Mouse (Mus musculus) MEL (cell line): ENCODE results near the gene Id3. TPM values are rescaled to one million over a fixed set of nuclear protein-coding genes. Genes with fewer than 3 reads are reported as not detected.

Source experiments
- DNase-seq: peaks from one replicate; pipeline ENCODE4 v3.0.0; 2011; ENCODE audit warnings: low read depth, low spot score
- H3K27ac ChIP-seq: 2 replicates; pipeline ENCODE4 v1.5.1; 2012; ENCODE audit warnings: low read depth, mild to moderate bottlenecking, control low read depth, low read length, moderate library complexity; ENCODE audit not compliant: control insufficient read depth
- H3K27me3 ChIP-seq, 2 experiments: fragments of 150-350 bp in 1 of 2; sonication (generic) in 1 of 2; 2 replicates each; pipeline ENCODE4 v1.6.1; 2012; ENCODE audit warnings: low read length in 2 of 2, mild to moderate bottlenecking in 2 of 2, improper control_type of control experiment in 1 of 2, moderate library complexity in 1 of 2; ENCODE audit not compliant: insufficient read depth in 2 of 2, control insufficient read depth in 1 of 2
- H3K36me3 ChIP-seq, 2 experiments: 2 replicates each; pipeline ENCODE4 v1.6.1; 2012 to 2014; ENCODE audit warnings: low read length in 2 of 2, improper control_type of control experiment in 1 of 2, inconsistent platforms in 1 of 2, mild to moderate bottlenecking in 1 of 2; ENCODE audit not compliant: insufficient read depth in 2 of 2, control insufficient read depth in 1 of 2
- H3K4me1 ChIP-seq, 2 experiments: fragments of 150-350 bp in 1 of 2; sonication (generic) in 1 of 2; 2 replicates each; pipeline ENCODE4 v1.6.1; 2012; ENCODE audit warnings: low read length in 2 of 2, improper control_type of control experiment in 1 of 2, mild to moderate bottlenecking in 1 of 2; ENCODE audit not compliant: insufficient read depth in 2 of 2, control insufficient read depth in 1 of 2
- H3K4me3 ChIP-seq, 2 experiments: fragments of 150-350 bp in 1 of 2; sonication (generic) in 1 of 2; 2 replicates each; pipeline ENCODE4 v1.5.1; 2012; ENCODE audit warnings: low read depth in 2 of 2, low read length in 2 of 2, mild to moderate bottlenecking in 2 of 2, moderate library complexity in 2 of 2, control low read depth in 1 of 2, improper control_type of control experiment in 1 of 2; ENCODE audit not compliant: control insufficient read depth in 1 of 2, insufficient read depth in 1 of 2
- H3K79me2 ChIP-seq: 2 replicates; pipeline ENCODE4 v1.6.1; 2012; ENCODE audit warnings: mild to moderate bottlenecking, low read length, moderate library complexity; ENCODE audit not compliant: control insufficient read depth, poor library complexity, insufficient read depth
- H3K9ac ChIP-seq: 2 replicates; pipeline ENCODE4 v1.6.1; 2012; ENCODE audit warnings: low read depth, mild to moderate bottlenecking, control low read depth, low read length, moderate library complexity; ENCODE audit not compliant: control insufficient read depth, poor library complexity, severe bottlenecking
- H3K9me3 ChIP-seq: fragments of 150-350 bp; sonication (generic); replicated peaks from 2 replicates; pipeline ENCODE4 v1.6.1; 2012; ENCODE audit warnings: mild to moderate bottlenecking, low read length, improper control_type of control experiment, moderate library complexity; ENCODE audit not compliant: insufficient read depth
- BHLHE40 ChIP-seq: IDR thresholded peaks from 2 replicates; pipeline ENCODE4 v1.6.1; 2012; ENCODE audit warnings: low read depth, mild to moderate bottlenecking, inconsistent platforms, low read length, improper control_type of control experiment, borderline replicate concordance
- CHD1 ChIP-seq: IDR thresholded peaks from 2 replicates; pipeline ENCODE4 v1.6.1; 2012; ENCODE audit warnings: low read depth, mild to moderate bottlenecking, inconsistent platforms, low read length, improper control_type of control experiment
- CHD2 ChIP-seq: IDR thresholded peaks from 2 replicates; pipeline ENCODE4 v1.6.1; 2011; ENCODE audit warnings: low read length, improper control_type of control experiment
- E2F4 ChIP-seq: IDR thresholded peaks from 2 replicates; pipeline ENCODE4 v1.6.1; 2011; ENCODE audit warnings: low read depth, low read length, improper control_type of control experiment, borderline replicate concordance
- EP300 ChIP-seq, 2 experiments: IDR thresholded peaks; 2 replicates each; pipeline ENCODE4 v1.6.1; 2011; ENCODE audit warnings: improper control_type of control experiment in 2 of 2, low read length in 2 of 2, low read depth in 1 of 2, mild to moderate bottlenecking in 1 of 2
- ETS1 ChIP-seq: IDR thresholded peaks from 2 replicates; pipeline ENCODE4 v1.6.1; 2012; ENCODE audit warnings: low read depth, mild to moderate bottlenecking, inconsistent platforms, low read length, improper control_type of control experiment, moderate library complexity
- GABPA ChIP-seq: IDR thresholded peaks from 2 replicates; pipeline ENCODE4 v1.6.1; 2012; ENCODE audit warnings: low read depth, mild to moderate bottlenecking, inconsistent platforms, low read length, improper control_type of control experiment, moderate library complexity
- HCFC1 ChIP-seq: IDR thresholded peaks from 2 replicates; pipeline ENCODE4 v1.6.1; 2012; ENCODE audit warnings: low read depth, mild to moderate bottlenecking, inconsistent platforms, low read length, improper control_type of control experiment, moderate library complexity
- JUND ChIP-seq: IDR thresholded peaks from 2 replicates; pipeline ENCODE4 v1.6.1; 2011; ENCODE audit warnings: low read depth, mild to moderate bottlenecking, improper control_type of control experiment, low read length
- MAFK ChIP-seq: IDR thresholded peaks from 2 replicates; pipeline ENCODE4 v1.6.1; 2011; ENCODE audit warnings: low read depth, mild to moderate bottlenecking, low read length, improper control_type of control experiment, borderline replicate concordance
- MAX ChIP-seq: IDR thresholded peaks from 2 replicates; pipeline ENCODE4 v1.6.1; 2011; ENCODE audit warnings: low read length, improper control_type of control experiment
- MXI1 ChIP-seq: IDR thresholded peaks from 2 replicates; pipeline ENCODE4 v1.6.1; 2011; ENCODE audit warnings: mild to moderate bottlenecking, low read depth, low read length, improper control_type of control experiment
- MYB ChIP-seq: IDR thresholded peaks from 2 replicates; pipeline ENCODE4 v1.6.1; 2011; ENCODE audit warnings: mild to moderate bottlenecking, low read depth, low read length, improper control_type of control experiment
- MYC ChIP-seq: IDR thresholded peaks from 2 replicates; pipeline ENCODE4 v1.6.1; 2011; ENCODE audit warnings: low read depth, mild to moderate bottlenecking, low read length, improper control_type of control experiment, moderate library complexity
- NELFE ChIP-seq: IDR thresholded peaks from 2 replicates; pipeline ENCODE4 v1.6.1; 2011; ENCODE audit warnings: low read depth, low read length, improper control_type of control experiment
- NRF1 ChIP-seq: IDR thresholded peaks from 2 replicates; pipeline ENCODE4 v1.6.1; 2014; ENCODE audit warnings: low read depth, mild to moderate bottlenecking, inconsistent platforms, low read length, improper control_type of control experiment, moderate library complexity; ENCODE audit not compliant: poor library complexity, insufficient read depth, severe bottlenecking
- POLR2A ChIP-seq, 2 experiments: IDR thresholded peaks; 2 replicates each; pipeline ENCODE4 v1.6.1; 2011 to 2012; ENCODE audit warnings: low read length in 2 of 2, mild to moderate bottlenecking in 2 of 2, control low read depth in 1 of 2, improper control_type of control experiment in 1 of 2, low read depth in 1 of 2, moderate library complexity in 1 of 2; ENCODE audit not compliant: control insufficient read depth in 1 of 2, insufficient read depth in 1 of 2, poor library complexity in 1 of 2
- POLR2AphosphoS2 ChIP-seq: IDR thresholded peaks from 2 replicates; pipeline ENCODE4 v1.6.1; 2011; ENCODE audit warnings: low read length, improper control_type of control experiment
- POLR2AphosphoS5 ChIP-seq: IDR thresholded peaks from 2 replicates; pipeline ENCODE4 v1.6.1; 2012; ENCODE audit warnings: low read depth, borderline replicate concordance, mild to moderate bottlenecking, inconsistent platforms, low read length, moderate library complexity, mixed read lengths
- SIN3A ChIP-seq: IDR thresholded peaks from 2 replicates; pipeline ENCODE4 v1.6.1; 2012; ENCODE audit warnings: low read length, improper control_type of control experiment, inconsistent platforms
- TBP ChIP-seq: IDR thresholded peaks from 2 replicates; pipeline ENCODE4 v1.8.0; 2011; ENCODE audit warnings: low read depth, low read length, improper control_type of control experiment
- TCF12 ChIP-seq: IDR thresholded peaks from 2 replicates; pipeline ENCODE4 v1.6.1; 2014; ENCODE audit warnings: low read depth, mild to moderate bottlenecking, inconsistent platforms, low read length, improper control_type of control experiment, moderate library complexity
- UBTF ChIP-seq: IDR thresholded peaks from 2 replicates; pipeline ENCODE4 v1.6.1; 2012; ENCODE audit warnings: low read depth, mild to moderate bottlenecking, inconsistent platforms, low read length, improper control_type of control experiment, moderate library complexity, borderline replicate concordance; ENCODE audit not compliant: insufficient read depth
- USF1 ChIP-seq: IDR thresholded peaks from 2 replicates; pipeline ENCODE4 v1.6.1; 2014; ENCODE audit warnings: low read depth, mild to moderate bottlenecking, inconsistent platforms, low read length, improper control_type of control experiment, moderate library complexity
- USF2 ChIP-seq, 2 experiments: IDR thresholded peaks; 2 replicates each; pipeline ENCODE4 v1.6.1; 2011 to 2012; ENCODE audit warnings: improper control_type of control experiment in 2 of 2, low read length in 2 of 2, borderline replicate concordance in 1 of 2, inconsistent platforms in 1 of 2, low read depth in 1 of 2, mild to moderate bottlenecking in 1 of 2; ENCODE audit not compliant: insufficient read depth in 1 of 2
- ZMIZ1 ChIP-seq: IDR thresholded peaks from 2 replicates; pipeline ENCODE4 v1.6.1; 2012; ENCODE audit warnings: low read depth, mild to moderate bottlenecking, inconsistent platforms, low read length, improper control_type of control experiment, moderate library complexity
- ZNF384 ChIP-seq: IDR thresholded peaks from 2 replicates; pipeline ENCODE4 v1.6.1; 2012; ENCODE audit warnings: low read depth, mild to moderate bottlenecking, inconsistent platforms, low read length, improper control_type of control experiment
- polyA plus RNA-seq, 2 experiments: library from polyadenylated mRNA; stranded (reverse) in 1 of 2; unstranded in 1 of 2; fragments of >175 nt in 1 of 2; fragments of >200 nt in 1 of 2; gene quantifications; 2 replicates each; pipeline versions ENCODE4 v1.2.1 to v1.2.4; 2012; ENCODE audit warnings: low replicate concordance in 2 of 2, low read depth in 1 of 2; ENCODE audit not compliant: insufficient read length in 2 of 2, insufficient read depth in 1 of 2, missing spikeins in 1 of 2
- total RNA-seq: library from RNA; depleted of rRNA; stranded (reverse); fragments of 300-350 nt; gene quantifications from 2 replicates; pipeline ENCODE4 v1.2.3, GENCODE M21; 2012

Id3 gene
- total and polyA plus RNA-seq, 3 experiments, result 0.17 to 0.27 TPM; not detected in 1

GRCm38 (mm10) chr4:136172542-136173209, 29.4 kb downstream of the Id3 start:
- H3K27me3 ChIP-seq, result no peaks in the 10 kb centered on the region
- peak; percentile 82 for DNase-seq
- peak overlapping the region; percentile 44 to 92 for H3K4me3 ChIP-seq
- TF ChIP-seq NELFE (peak; percentile 12; the same call in 1 of the 2 replicates), CHD1 (no peak; the same call in 1 of the 2 replicates), ETS1 (peak; percentile 37; the same call in 1 of the 2 replicates), NRF1 (0 out of 2 replicates have a peak, but pooled peaks have one; percentile 46), MYB (no peak), POLR2AphosphoS2 (0 out of 2 replicates have a peak, but pooled peaks have one; percentile 34), MAX (0 out of 2 replicates have a peak, but pooled peaks have one; percentile 1), SIN3A (peak; percentile 78; the same call in 1 of the 2 replicates), UBTF (0 out of 2 replicates have a peak, but pooled peaks have one; percentile 55), USF2 (IDR thresholded peaks at IDR 0.05; ENCODE audit: borderline replicate concordance in 1 of 2, insufficient read depth in 1 of 2, low read depth in 1 of 2, low read length in 2 of 2) (no peak), ZMIZ1 (no peak), TBP (0 out of 2 replicates have a peak, but pooled peaks have one; percentile 11), MYC (peak; percentile 19; the same call in 1 of the 2 replicates), MXI1 (peak; percentile 20; the same call in 1 of the 2 replicates), POLR2A (IDR thresholded peaks at IDR 0.05; ENCODE audit: control insufficient read depth in 1 of 2, insufficient read depth in 1 of 2, low read depth in 1 of 2, low read length in 2 of 2, poor library complexity in 1 of 2) (peak in 1 of 2 experiments; percentile 56; a peak in 1 of 4 replicates), CHD2 (no peak), EP300 (IDR thresholded peaks at IDR 0.05; ENCODE audit: low read depth in 1 of 2, low read length in 2 of 2) (no peak)
- TF ChIP-seq, all 39 proteins: peak for 11
- Histone ChIP-seq H3K36me3 (peaks cover 0 to 34% of the 10 kb centered on the region in 2 experiments; a peak in 2 of 4 replicates), H3K27ac (peak overlapping the region; percentile 99), H3K79me2 (peaks cover 42% of the 10 kb centered on the region), H3K9me3 (no peaks in the 10 kb centered on the region), H3K9ac (peak overlapping the region; percentile 99), H3K4me1 (peaks cover 14 to 40% of the 10 kb centered on the region in 2 experiments)

- H3K27ac ChIP-seq, result peak overlapping the region; percentile 99
- DNase-seq, result no peak
- peak overlapping the region; percentile 99 for H3K9ac ChIP-seq
- H3K79me2 ChIP-seq, result peaks cover 42% of the 10 kb centered on the region
- H3K27me3 ChIP-seq, result no peaks in the 10 kb centered on the region
- H3K4me1 ChIP-seq, result peaks cover 15 to 45% of the 10 kb centered on the region in 2 experiments
- H3K9me3 ChIP-seq, result no peaks in the 10 kb centered on the region
- peak overlapping the region; percentile 44 to 92 for H3K4me3 ChIP-seq
- peaks cover 0 to 37% of the 10 kb centered on the region in 2 experiments; a peak in 2 of 4 replicates for H3K36me3 ChIP-seq
- TF ChIP-seq ZNF384, result no peak
- no peak for TF ChIP-seq BHLHE40
- TF ChIP-seq SIN3A, result peak; percentile 11
- no peak for TF ChIP-seq MAFK
- TF ChIP-seq HCFC1, result 0 out of 2 replicates have a peak, but pooled peaks have one; percentile 17
- TF ChIP-seq JUND, result no peak
- TF ChIP-seq MYB, result no peak
- TF ChIP-seq NELFE, result peak; percentile 2; the same call in 1 of the 2 replicates
- TF ChIP-seq TCF12, result no peak
- TF ChIP-seq NRF1, result peak; percentile 19; the same call in 1 of the 2 replicates
- no peak; the same call in 1 of the 2 replicates for TF ChIP-seq MAX
- no peak for TF ChIP-seq POLR2AphosphoS2
- TF ChIP-seq GABPA, result no peak
- TF ChIP-seq E2F4, result no peak
- TF ChIP-seq MXI1, result peak; percentile 23; the same call in 1 of the 2 replicates
- TF ChIP-seq POLR2AphosphoS5, result no peak
- TF ChIP-seq USF1, result no peak
Observed at GRCm38 (mm10) chr4:136173210-136173715, 30.0 kb downstream of the Id3 start.
